Mouse (Mus musculus) forebrain, embryonic 11.5 days (tissue): ENCODE measurements around the gene Aldh3b1. TPM values are rescaled to one million over a fixed set of nuclear protein-coding genes. Genes with fewer than 3 reads are reported as not detected.

Source experiments
- ATAC-seq: fragments of 200-750 bp; cut with Nextera tagmentation; replicated peaks from 2 replicates; pipeline ENCODE4 v1.8.0; 2017; ENCODE audit warnings: moderate TSS enrichment; ENCODE audit not compliant: low FRiP score
- DNase-seq: peaks from one replicate; pipeline ENCODE4 v3.0.0-alpha.2; 2017; ENCODE audit warnings: low spot score
- H3K27ac ChIP-seq: fragments of 300-500 bp; sonication (generic); 2 replicates; pipeline ENCODE4 v1.5.1; 2014; ENCODE audit warnings: low read depth, low read length
- H3K27me3 ChIP-seq: fragments of 300-500 bp; sonication (generic); 2 replicates; pipeline ENCODE4 v1.6.1; 2014; ENCODE audit warnings: mild to moderate bottlenecking, low read length, mixed read lengths; ENCODE audit not compliant: control insufficient read depth, insufficient read depth
- H3K36me3 ChIP-seq: fragments of 300-500 bp; sonication (generic); 2 replicates; pipeline ENCODE4 v1.6.1; 2014; ENCODE audit warnings: mild to moderate bottlenecking, low read length, moderate library complexity, mixed read lengths; ENCODE audit not compliant: control insufficient read depth, insufficient read depth
- H3K4me1 ChIP-seq: fragments of 300-500 bp; sonication (generic); replicated peaks from 2 replicates; pipeline ENCODE4 v1.6.1; 2014; ENCODE audit warnings: low read length, mixed read lengths; ENCODE audit not compliant: control insufficient read depth, insufficient read depth
- H3K4me2 ChIP-seq: fragments of 300-500 bp; sonication (generic); 2 replicates; pipeline ENCODE4 v1.6.1; 2014; ENCODE audit warnings: low read depth, mild to moderate bottlenecking, low read length, moderate library complexity, mixed read lengths; ENCODE audit not compliant: severe bottlenecking
- H3K4me3 ChIP-seq: fragments of 300-500 bp; sonication (generic); 2 replicates; pipeline ENCODE4 v1.5.1; 2014; ENCODE audit warnings: low read depth, low read length
- H3K9ac ChIP-seq: fragments of 300-500 bp; sonication (generic); 2 replicates; pipeline ENCODE4 v1.6.1; 2014; ENCODE audit warnings: low read length
- H3K9me3 ChIP-seq: fragments of 300-500 bp; sonication (generic); 2 replicates; pipeline ENCODE4 v1.6.1; 2016; ENCODE audit warnings: low read length, mixed read lengths; ENCODE audit not compliant: control insufficient read depth
- WGBS: fragments of 180-500 bp; shearing (Covaris S2); extraction: QIAGEN DNeasy Blood & Tissue Kit; methylation state at CpG from one replicate; pipeline ENCODE4 v1.1.7; 2014; 5-methylcytosine and 5-hydroxymethylcytosine counted together
- polyA plus RNA-seq: library from polyadenylated mRNA; unstranded; fragments of >200 nt; fragmentation: Nextera tagmentation; extraction: Ambion mirVana; gene quantifications from 2 replicates; pipeline ENCODE4 v1.2.1, GENCODE M21; 2014

Aldh3b1 gene
- polyA plus RNA-seq, 1 experiment from 2014 or later = 0.35 TPM

- no peaks in the 10 kb centered on the region for H3K27me3 ChIP-seq
- WGBS = 91% methylated on average over 7 of the region's 7 CpGs
- DNase-seq (no peak), ATAC-seq (no peak)
- no peak overlapping the region for H3K27ac ChIP-seq
- no peak overlapping the region for H3K9ac ChIP-seq
- no peaks in the 10 kb centered on the region for H3K36me3 ChIP-seq
- H3K4me3 ChIP-seq = no peak overlapping the region
- no peaks in the 10 kb centered on the region for H3K9me3 ChIP-seq
- H3K4me1 ChIP-seq = no peaks in the 10 kb centered on the region
- no peak overlapping the region for H3K4me2 ChIP-seq
Observed at GRCm38 (mm10) chr19:3924868-3925267, 4.7 kb downstream of the Aldh3b1 start.

GRCm38 (mm10) chr19:3924190-3924589 lies 5.4 kb downstream of the Aldh3b1 start:
- H3K4me2 ChIP-seq = no peak overlapping the region
- no peaks in the 10 kb centered on the region for H3K4me1 ChIP-seq
- H3K27me3 ChIP-seq = no peaks in the 10 kb centered on the region
- H3K9me3 ChIP-seq = no peaks in the 10 kb centered on the region
- no peak for ATAC-seq
- no peak for DNase-seq
- no peak overlapping the region for H3K27ac ChIP-seq
- H3K4me3 ChIP-seq = no peak overlapping the region
- WGBS = 72% methylated on average over 8 of the region's 8 CpGs
- no peak overlapping the region for H3K9ac ChIP-seq
- no peaks in the 10 kb centered on the region for H3K36me3 ChIP-seq

- WGBS = 65% methylated on average over 13 of the region's 13 CpGs
- Histone ChIP-seq H3K4me1 (no peaks in the 10 kb centered on the region), H3K27ac (no peak overlapping the region), H3K27me3 (no peaks in the 10 kb centered on the region), H3K4me3 (no peak overlapping the region), H3K9ac (no peak overlapping the region), H3K4me2 (no peak overlapping the region), H3K36me3 (no peaks in the 10 kb centered on the region), H3K9me3 (no peaks in the 10 kb centered on the region)
- no peak for ATAC-seq
- no peak for DNase-seq
Observed at GRCm38 (mm10) chr19:3923586-3923985, 6.0 kb downstream of the Aldh3b1 start.

- Histone ChIP-seq H3K27ac (no peak overlapping the region), H3K4me3 (no peak overlapping the region), H3K4me2 (no peak overlapping the region), H3K27me3 (no peaks in the 10 kb centered on the region), H3K9me3 (no peaks in the 10 kb centered on the region), H3K4me1 (no peaks in the 10 kb centered on the region), H3K9ac (no peak overlapping the region), H3K36me3 (no peaks in the 10 kb centered on the region)
- DNase-seq (no peak), ATAC-seq (no peak)
- 53% methylated on average over 10 of the region's 10 CpGs for WGBS
Observed at GRCm38 (mm10) chr19:3922661-3923371, 6.8 kb downstream of the Aldh3b1 start.

- Histone ChIP-seq H3K9me3 (no peaks in the 10 kb centered on the region), H3K27me3 (no peaks in the 10 kb centered on the region), H3K4me2 (no peak overlapping the region), H3K9ac (no peak overlapping the region), H3K4me1 (no peaks in the 10 kb centered on the region), H3K4me3 (no peak overlapping the region), H3K36me3 (no peaks in the 10 kb centered on the region), H3K27ac (no peak overlapping the region)
- DNase-seq = no peak
- no peak for ATAC-seq
Observed at GRCm38 (mm10) chr19:3919928-3920327, 9.7 kb downstream of the Aldh3b1 start.

- Histone ChIP-seq H3K36me3 (no peaks in the 10 kb centered on the region), H3K27ac (no peak overlapping the region), H3K4me1 (peaks cover 5% of the 10 kb centered on the region; the same call in 1 of the 2 replicates), H3K4me2 (no peak overlapping the region), H3K4me3 (no peak overlapping the region), H3K27me3 (no peaks in the 10 kb centered on the region), H3K9ac (no peak overlapping the region), H3K9me3 (no peaks in the 10 kb centered on the region)
- DNase-seq (no peak), ATAC-seq (no peak)
- 75% methylated on average over 11 of the region's 11 CpGs for WGBS
Observed at GRCm38 (mm10) chr19:3916727-3917126, 12.9 kb downstream of the Aldh3b1 start.

- Histone ChIP-seq H3K27ac (no peak overlapping the region), H3K9ac (no peak overlapping the region), H3K27me3 (no peaks in the 10 kb centered on the region), H3K4me2 (no peak overlapping the region), H3K9me3 (no peaks in the 10 kb centered on the region), H3K4me3 (no peak overlapping the region), H3K36me3 (no peaks in the 10 kb centered on the region), H3K4me1 (peaks cover 5% of the 10 kb centered on the region; the same call in 1 of the 2 replicates)
- 86% methylated on average over 5 of the region's 5 CpGs for WGBS
- DNase-seq = no peak
- no peak for ATAC-seq
Observed at GRCm38 (mm10) chr19:3914535-3914934, 15.1 kb downstream of the Aldh3b1 start.

GRCm38 (mm10) chr19:3913692-3914091 lies 15.9 kb downstream of the Aldh3b1 start:
- peak overlapping the region; percentile 78 for H3K4me2 ChIP-seq
- no peaks in the 10 kb centered on the region for H3K9me3 ChIP-seq
- no peak overlapping the region for H3K27ac ChIP-seq
- 85% methylated on average over 8 of the region's 8 CpGs for WGBS
- DNase-seq = no peak
- ATAC-seq = no peak
- peak overlapping the region; percentile 66 for H3K9ac ChIP-seq
- no peaks in the 10 kb centered on the region; the same call in 1 of the 2 replicates for H3K36me3 ChIP-seq
- peak overlapping the region; percentile 68; the same call in 1 of the 2 replicates for H3K4me3 ChIP-seq
- peaks cover 5% of the 10 kb centered on the region; the same call in 1 of the 2 replicates for H3K4me1 ChIP-seq
- H3K27me3 ChIP-seq = no peaks in the 10 kb centered on the region
